Mouse (Mus musculus) CH12.LX (cell line): ENCODE measurements around the gene Ly6g5b. TPM values are rescaled to one million over a fixed set of nuclear protein-coding genes. Genes with fewer than 3 reads are reported as not detected.
"Not testable (repeated sequence)": the region's sequence is repeated elsewhere in the genome, so short reads cannot be mapped to it uniquely, and the experiment has no call there.

Experiments
- DNase-seq: peaks from one replicate; pipeline ENCODE4 v3.0.0-alpha.2; 2013; ENCODE audit errors: extremely low read depth
- H3K27ac ChIP-seq: 2 replicates; pipeline ENCODE4 v1.5.1; 2012; ENCODE audit warnings: low read depth, mild to moderate bottlenecking, control low read depth, moderate library complexity; ENCODE audit not compliant: insufficient read depth
- H3K27me3 ChIP-seq: replicated peaks from 2 replicates; pipeline ENCODE3; 2012; ENCODE audit warnings: inconsistent platforms
- H3K36me3 ChIP-seq, 2 experiments: replicated peaks in 1 of 2; 2 replicates each; pipeline versions ENCODE3 to v1.6.1; 2012; ENCODE audit warnings: inconsistent platforms in 1 of 2, low read length in 1 of 2, mild to moderate bottlenecking in 1 of 2, mixed read lengths in 1 of 2, moderate library complexity in 1 of 2; ENCODE audit not compliant: control insufficient read depth in 1 of 2, insufficient read depth in 1 of 2
- H3K4me1 ChIP-seq, 2 experiments: 2 replicates each; pipeline ENCODE4 v1.6.1; 2012; ENCODE audit warnings: inconsistent platforms in 1 of 2, moderate library complexity in 1 of 2; ENCODE audit not compliant: insufficient read depth in 2 of 2, control insufficient read depth in 1 of 2
- H3K4me2 ChIP-seq: 2 replicates; pipeline ENCODE4 v1.6.1; 2012; ENCODE audit warnings: low read depth, mild to moderate bottlenecking, control low read depth; ENCODE audit not compliant: poor library complexity, insufficient read depth, severe bottlenecking
- H3K4me3 ChIP-seq, 3 experiments: fragments of 150-350 bp in 1 of 3; sonication (generic) in 1 of 3; replicated peaks in 1 of 3; 2 replicates each; pipeline versions ENCODE3 to v1.5.1; 2011 to 2012; ENCODE audit warnings: low read depth in 2 of 3, low read length in 2 of 3, mild to moderate bottlenecking in 2 of 3, moderate library complexity in 2 of 3, control low read depth in 1 of 3, improper control_type of control experiment in 1 of 3, inconsistent platforms in 1 of 3, mixed read lengths in 1 of 3; ENCODE audit not compliant: poor library complexity in 1 of 3
- H3K79me2 ChIP-seq: replicated peaks from 2 replicates; pipeline ENCODE4 v1.6.1; 2012; ENCODE audit warnings: mild to moderate bottlenecking, moderate library complexity; ENCODE audit not compliant: control insufficient read depth, poor library complexity, insufficient read depth, severe bottlenecking; ENCODE audit errors: extremely low read depth
- H3K9ac ChIP-seq: 2 replicates; pipeline ENCODE4 v1.6.1; 2012; ENCODE audit warnings: low read depth, mild to moderate bottlenecking, control low read depth, moderate library complexity; ENCODE audit not compliant: insufficient read depth
- H3K9me3 ChIP-seq: replicated peaks from 2 replicates; pipeline ENCODE3; 2012; ENCODE audit warnings: low read length, inconsistent platforms, mixed read lengths
- BHLHE40 ChIP-seq: IDR thresholded peaks from 2 replicates; pipeline ENCODE4 v1.6.1; 2011; ENCODE audit warnings: mild to moderate bottlenecking, low read depth, low read length, improper control_type of control experiment
- CHD2 ChIP-seq: IDR thresholded peaks from 2 replicates; pipeline ENCODE4 v1.6.1; 2011; ENCODE audit warnings: low read length, improper control_type of control experiment
- E2F4 ChIP-seq: IDR thresholded peaks from 2 replicates; pipeline ENCODE4 v1.6.1; 2011; ENCODE audit warnings: low read depth, low read length, improper control_type of control experiment; ENCODE audit not compliant: insufficient replicate concordance
- ELF1 ChIP-seq: IDR thresholded peaks from 2 replicates; pipeline ENCODE4 v1.6.1; 2014; ENCODE audit warnings: low read depth, mild to moderate bottlenecking, inconsistent platforms, low read length, improper control_type of control experiment
- EP300 ChIP-seq: IDR thresholded peaks from 2 replicates; pipeline ENCODE4 v1.6.1; 2011; ENCODE audit warnings: low read length, improper control_type of control experiment
- MAFK ChIP-seq: IDR thresholded peaks from 2 replicates; pipeline ENCODE4 v1.6.1; 2011; ENCODE audit warnings: low read length, improper control_type of control experiment; ENCODE audit not compliant: insufficient replicate concordance
- MEF2A ChIP-seq: IDR thresholded peaks from 2 replicates; pipeline ENCODE4 v1.6.1; 2014; ENCODE audit warnings: low read depth, mild to moderate bottlenecking, inconsistent platforms, low read length, improper control_type of control experiment, borderline replicate concordance
- MXI1 ChIP-seq: IDR thresholded peaks from 2 replicates; pipeline ENCODE4 v1.6.1; 2011; ENCODE audit warnings: mild to moderate bottlenecking, low read depth, low read length, improper control_type of control experiment
- NELFE ChIP-seq: IDR thresholded peaks from 2 replicates; pipeline ENCODE4 v1.6.1; 2011; ENCODE audit warnings: low read depth, low read length, improper control_type of control experiment
- PAX5 ChIP-seq: IDR thresholded peaks from 2 replicates; pipeline ENCODE4 v1.6.1; 2012; ENCODE audit warnings: low read length, inconsistent platforms, mixed read lengths
- POLR2AphosphoS2 ChIP-seq: IDR thresholded peaks from 2 replicates; pipeline ENCODE4 v1.6.1; 2011; ENCODE audit warnings: low read depth, low read length, improper control_type of control experiment
- RAD21 ChIP-seq: IDR thresholded peaks from 2 replicates; pipeline ENCODE4 v1.6.1; 2011; ENCODE audit warnings: low read depth, mild to moderate bottlenecking, low read length, improper control_type of control experiment, moderate library complexity
- RCOR1 ChIP-seq: conservative IDR thresholded peaks from 2 replicates; pipeline ENCODE4 v1.6.1; 2012; ENCODE audit warnings: low read depth, mild to moderate bottlenecking, inconsistent platforms, low read length, improper control_type of control experiment
- SIN3A ChIP-seq: IDR thresholded peaks from 2 replicates; pipeline ENCODE4 v1.6.1; 2012; ENCODE audit warnings: low read length, improper control_type of control experiment, inconsistent platforms
- SMC3 ChIP-seq: IDR thresholded peaks from 2 replicates; pipeline ENCODE4 v1.6.1; 2011; ENCODE audit warnings: low read depth, low read length, improper control_type of control experiment
- UBTF ChIP-seq: IDR thresholded peaks from 2 replicates; pipeline ENCODE4 v1.6.1; 2012; ENCODE audit warnings: low read depth, mild to moderate bottlenecking, inconsistent platforms, low read length, improper control_type of control experiment, moderate library complexity
- USF2 ChIP-seq: conservative IDR thresholded peaks from 2 replicates; pipeline ENCODE4 v1.6.1; 2011; ENCODE audit warnings: low read depth, low read length, improper control_type of control experiment
- dilution Hi-C: fragments of 300-500 bp; cut with MboI; formaldehyde crosslinking; loops from 2 replicates; pipeline ENCODE4 v1.14.3; 2020; ENCODE audit warnings: low sequenced_read_pairs; ENCODE audit not compliant: extremely low pct_unique_long_range_greater_than_20kb, extremely low pct_ligation_motif_present
- in situ Hi-C: fragments of 300-500 bp; cut with MboI; formaldehyde crosslinking; loops from 3 replicates; pipeline ENCODE4 v1.14.3; 2019; ENCODE audit warnings: low sequenced_read_pairs, low pct_ligation_motif_present, low pct_unique_long_range_greater_than_20kb, mixed read lengths
- polyA plus RNA-seq: library from polyadenylated mRNA; unstranded; fragments of >175 nt; gene quantifications from 2 replicates; pipeline ENCODE4 v1.2.1, GENCODE M21; 2012; ENCODE audit warnings: low read depth; ENCODE audit not compliant: insufficient read length
- total RNA-seq, 2 experiments: library from RNA; depleted of rRNA; stranded (reverse); fragments of 300-350 nt in 1 of 2; fragments of >200 nt in 1 of 2; gene quantifications; 2 replicates each; pipeline ENCODE4 v1.2.3; 2012 to 2014

Ly6g5b gene
- total and polyA plus RNA-seq, 3 experiments, result 0.30 to 1.1 (median 0.91) TPM

- Histone ChIP-seq H3K36me3 (peaks cover 29 to 48% of the 10 kb centered on the region in 2 experiments), H3K9ac (peak overlapping the region; percentile 95), H3K4me2 (peak overlapping the region; percentile 81), H3K4me1 (peaks cover 5 to 43% of the 10 kb centered on the region in 2 experiments), H3K79me2 (peaks cover 41% of the 10 kb centered on the region), H3K9me3 (no peaks in the 10 kb centered on the region), H3K4me3 (peak overlapping the region in 2 of 3 experiments; percentile 74 to 87), H3K27ac (0 out of 2 replicates have a peak overlapping the region, but pooled peaks have one; percentile 12), H3K27me3 (no peaks in the 10 kb centered on the region)
- TF ChIP-seq POLR2AphosphoS2 (peak; percentile 63; the same call in 1 of the 2 replicates), EP300 (no peak)
- in situ Hi-C loops, result no loop called here
- dilution Hi-C loops, result no loop called here
- DNase-seq, result no peak
Measured at GRCm38 (mm10) chr17:35125578-35125977, 10.3 kb upstream of the Ly6g5b start.

GRCm38 (mm10) chr17:35125081-35125480 lies 9.9 kb upstream of the Ly6g5b start:
- Histone ChIP-seq H3K4me3 (no peak overlapping the region), H3K27ac (0 out of 2 replicates have a peak overlapping the region, but pooled peaks have one; percentile 12), H3K9ac (no peak overlapping the region), H3K36me3 (peaks cover 26 to 43% of the 10 kb centered on the region in 2 experiments), H3K9me3 (no peaks in the 10 kb centered on the region), H3K79me2 (peaks cover 46% of the 10 kb centered on the region), H3K27me3 (no peaks in the 10 kb centered on the region), H3K4me1 (peaks cover 5 to 48% of the 10 kb centered on the region in 2 experiments), H3K4me2 (no peak overlapping the region; the same call in 1 of the 2 replicates)
- no peak for TF ChIP-seq EP300
- TF ChIP-seq SIN3A, result no peak
- TF ChIP-seq BHLHE40, result no peak
- TF ChIP-seq RAD21, result no peak
- TF ChIP-seq ELF1, result no peak
- TF ChIP-seq MXI1, result no peak
- no peak for TF ChIP-seq MEF2A
- TF ChIP-seq POLR2AphosphoS2, result no peak
- no peak for TF ChIP-seq UBTF
- TF ChIP-seq PAX5, result no peak
- TF ChIP-seq CHD2, result no peak
- TF ChIP-seq E2F4, result no peak
- TF ChIP-seq MAFK, result no peak
- TF ChIP-seq SMC3, result no peak
- no peak for TF ChIP-seq RCOR1
- no peak for TF ChIP-seq USF2
- no peak for TF ChIP-seq NELFE
- dilution Hi-C loops, result no loop called here
- in situ Hi-C loops, result no loop called here
- DNase-seq, result no peak

- H3K4me3 ChIP-seq, in situ Hi-C loops, DNase-seq, dilution Hi-C loops, H3K9ac ChIP-seq, H3K27me3 ChIP-seq, H3K27ac ChIP-seq, H3K9me3 ChIP-seq, H3K4me2 ChIP-seq: not testable (repeated sequence)
- H3K4me1 ChIP-seq, result peaks cover 5 to 55% of the 10 kb centered on the region in 2 experiments
- peaks cover 53% of the 10 kb centered on the region for H3K79me2 ChIP-seq
- peaks cover 26 to 43% of the 10 kb centered on the region in 2 experiments for H3K36me3 ChIP-seq
Measured at GRCm38 (mm10) chr17:35124261-35124896, 9.2 kb upstream of the Ly6g5b start.

- H3K36me3 ChIP-seq, result peaks cover 28 to 42% of the 10 kb centered on the region in 2 experiments
- in situ Hi-C loops, dilution Hi-C loops: not testable (repeated sequence)
Measured at GRCm38 (mm10) chr17:35123287-35123686, 8.1 kb upstream of the Ly6g5b start.

More at GRCm38 (mm10) chr17:35123287-35123686, 8.1 kb upstream of the Ly6g5b start:
- H3K79me2 ChIP-seq, result peaks cover 51% of the 10 kb centered on the region
- H3K9me3 ChIP-seq, H3K9ac ChIP-seq, DNase-seq, H3K4me2 ChIP-seq, H3K27ac ChIP-seq, H3K4me3 ChIP-seq, H3K27me3 ChIP-seq: not testable (repeated sequence)
- peaks cover 5 to 55% of the 10 kb centered on the region in 2 experiments for H3K4me1 ChIP-seq
